Mouse (Mus musculus) intestine, embryonic 15.5 days (tissue): ENCODE data around the gene Shpk. TPM values are rescaled to one million over a fixed set of nuclear protein-coding genes. Genes with fewer than 3 reads are reported as not detected.
A peak's percentile ranks its signal among the peaks of the same experiment; 100 is the strongest.

Experiments used
- ATAC-seq: fragments of 200-750 bp; cut with Nextera tagmentation; 2 replicates; pipeline ENCODE4 v1.8.0; 2017; ENCODE audit warnings: moderate TSS enrichment, moderate library complexity
- H3K27ac ChIP-seq: fragments of 300-500 bp; sonication (generic); 2 replicates; pipeline ENCODE4 v1.5.1; 2015; ENCODE audit warnings: mild to moderate bottlenecking, inconsistent platforms
- H3K27me3 ChIP-seq: fragments of 300-500 bp; sonication (generic); replicated peaks from 2 replicates; pipeline ENCODE4 v1.6.1; 2015; ENCODE audit warnings: inconsistent platforms
- H3K36me3 ChIP-seq: fragments of 300-500 bp; sonication (generic); 2 replicates; pipeline ENCODE4 v1.6.1; 2015; ENCODE audit warnings: inconsistent platforms
- H3K4me1 ChIP-seq: fragments of 300-500 bp; sonication (generic); replicated peaks from 2 replicates; pipeline ENCODE4 v1.6.1; 2015; ENCODE audit warnings: inconsistent platforms
- H3K4me2 ChIP-seq: fragments of 300-500 bp; sonication (generic); replicated peaks from 2 replicates; pipeline ENCODE4 v1.6.1; 2015; ENCODE audit warnings: mild to moderate bottlenecking, inconsistent platforms
- H3K4me3 ChIP-seq: fragments of 300-500 bp; sonication (generic); replicated peaks from 2 replicates; pipeline ENCODE4 v1.5.1; 2015; ENCODE audit warnings: inconsistent platforms
- H3K9ac ChIP-seq: fragments of 300-500 bp; sonication (generic); 2 replicates; pipeline ENCODE4 v1.6.1; 2015; ENCODE audit warnings: inconsistent platforms
- H3K9me3 ChIP-seq: fragments of 300-500 bp; sonication (generic); 2 replicates; pipeline ENCODE4 v1.6.1; 2016; ENCODE audit warnings: inconsistent platforms
- WGBS: fragments of 180-500 bp; shearing (Covaris S2); methylation state at CpG from one replicate; pipeline ENCODE4 v1.1.7; 2015; 5-methylcytosine and 5-hydroxymethylcytosine counted together
- polyA plus RNA-seq: library from polyadenylated mRNA; unstranded; fragments of >200 nt; fragmentation: Nextera tagmentation; extraction: Ambion mirVana; gene quantifications from 2 replicates; pipeline ENCODE4 v1.2.1, GENCODE M21; 2015

The Shpk gene
- polyA plus RNA-seq, 1 experiment from 2014 or later: 6.2 TPM

- H3K9ac ChIP-seq: no peak overlapping the region
- 36% methylated on average over 4 of the region's 4 CpGs for WGBS
- no peak overlapping the region for H3K4me2 ChIP-seq
- ATAC-seq: no peak
- no peaks in the 10 kb centered on the region for H3K36me3 ChIP-seq
- no peak overlapping the region for H3K4me3 ChIP-seq
- peaks cover 11% of the 10 kb centered on the region; the same call in 1 of the 2 replicates for H3K4me1 ChIP-seq
- no peak overlapping the region for H3K27ac ChIP-seq
- H3K27me3 ChIP-seq: no peaks in the 10 kb centered on the region
- no peaks in the 10 kb centered on the region for H3K9me3 ChIP-seq
Measured at GRCm38 (mm10) chr11:73201597-73201996, 2.3 kb downstream of the Shpk start.

GRCm38 (mm10) chr11:73203895-73204294 is 4.6 kb downstream of the Shpk start:
- Histone ChIP-seq H3K4me3 (no peak overlapping the region), H3K4me2 (no peak overlapping the region), H3K27ac (no peak overlapping the region), H3K27me3 (no peaks in the 10 kb centered on the region), H3K36me3 (no peaks in the 10 kb centered on the region), H3K9ac (no peak overlapping the region), H3K4me1 (peaks cover 5% of the 10 kb centered on the region; the same call in 1 of the 2 replicates), H3K9me3 (no peaks in the 10 kb centered on the region)
- ATAC-seq: no peak
- WGBS: 84% methylated on average over 8 of the region's 8 CpGs

GRCm38 (mm10) chr11:73205194-73205593 is 5.9 kb downstream of the Shpk start:
- H3K4me1 ChIP-seq: no peaks in the 10 kb centered on the region
- no peaks in the 10 kb centered on the region for H3K36me3 ChIP-seq
- no peak overlapping the region for H3K4me2 ChIP-seq
- H3K27ac ChIP-seq: no peak overlapping the region
- WGBS: 70% methylated on average over 7 of the region's 7 CpGs
- no peak overlapping the region for H3K9ac ChIP-seq
- H3K9me3 ChIP-seq: no peaks in the 10 kb centered on the region
- H3K27me3 ChIP-seq: no peaks in the 10 kb centered on the region
- no peak overlapping the region for H3K4me3 ChIP-seq
- no peak for ATAC-seq

GRCm38 (mm10) chr11:73207621-73208020 is 8.4 kb downstream of the Shpk start:
- no peaks in the 10 kb centered on the region for H3K4me1 ChIP-seq
- ATAC-seq: no peak
- 79% methylated on average over 2 of the region's 2 CpGs for WGBS

GRCm38 (mm10) chr11:73213956-73214355 is 14.7 kb downstream of the Shpk start:
- H3K27ac ChIP-seq: no peak overlapping the region
- no peak overlapping the region for H3K9ac ChIP-seq
- no peaks in the 10 kb centered on the region for H3K36me3 ChIP-seq
- no peak overlapping the region for H3K4me2 ChIP-seq
- no peaks in the 10 kb centered on the region for H3K4me1 ChIP-seq
- H3K9me3 ChIP-seq: no peaks in the 10 kb centered on the region
- H3K4me3 ChIP-seq: no peak overlapping the region
- no peak for ATAC-seq
- H3K27me3 ChIP-seq: no peaks in the 10 kb centered on the region
- WGBS: 79% methylated on average over 3 of the region's 3 CpGs

More at GRCm38 (mm10) chr11:73207621-73208020, 8.4 kb downstream of the Shpk start:
- no peaks in the 10 kb centered on the region for H3K27me3 ChIP-seq
- no peaks in the 10 kb centered on the region for H3K9me3 ChIP-seq
- H3K4me2 ChIP-seq: no peak overlapping the region
- no peak overlapping the region for H3K4me3 ChIP-seq
- H3K27ac ChIP-seq: no peak overlapping the region
- no peaks in the 10 kb centered on the region for H3K36me3 ChIP-seq
- no peak overlapping the region for H3K9ac ChIP-seq

- WGBS: 64% methylated on average over 2 of the region's 2 CpGs
- ATAC-seq: no peak
- H3K9me3 ChIP-seq: no peaks in the 10 kb centered on the region
- no peaks in the 10 kb centered on the region for H3K27me3 ChIP-seq
- no peak overlapping the region for H3K27ac ChIP-seq
- no peak overlapping the region for H3K4me3 ChIP-seq
- H3K9ac ChIP-seq: no peak overlapping the region
- H3K4me1 ChIP-seq: no peaks in the 10 kb centered on the region
- H3K36me3 ChIP-seq: no peaks in the 10 kb centered on the region
- no peak overlapping the region for H3K4me2 ChIP-seq
Measured at GRCm38 (mm10) chr11:73219671-73220070, 20.4 kb downstream of the Shpk start.

GRCm38 (mm10) chr11:73220651-73221050 is 21.4 kb downstream of the Shpk start:
- no peaks in the 10 kb centered on the region for H3K36me3 ChIP-seq
- H3K4me2 ChIP-seq: no peak overlapping the region
- no peaks in the 10 kb centered on the region for H3K4me1 ChIP-seq
- no peak overlapping the region for H3K27ac ChIP-seq
- no peaks in the 10 kb centered on the region for H3K27me3 ChIP-seq
- H3K9ac ChIP-seq: no peak overlapping the region
- no peak for ATAC-seq
- H3K4me3 ChIP-seq: no peak overlapping the region
- 89% methylated on average over 1 of the region's 1 CpGs for WGBS
- no peaks in the 10 kb centered on the region for H3K9me3 ChIP-seq

GRCm38 (mm10) chr11:73222846-73223245 is 23.6 kb downstream of the Shpk start:
- no peak overlapping the region for H3K4me2 ChIP-seq
- H3K9ac ChIP-seq: no peak overlapping the region
- ATAC-seq: no peak
- H3K4me1 ChIP-seq: no peaks in the 10 kb centered on the region
- no peak overlapping the region for H3K27ac ChIP-seq
- H3K4me3 ChIP-seq: no peak overlapping the region
- no peaks in the 10 kb centered on the region for H3K9me3 ChIP-seq
- no peaks in the 10 kb centered on the region for H3K27me3 ChIP-seq
- WGBS: 27% methylated on average over 5 of the region's 5 CpGs
- no peaks in the 10 kb centered on the region for H3K36me3 ChIP-seq

GRCm38 (mm10) chr11:73223966-73224365 is 24.7 kb downstream of the Shpk start:
- Histone ChIP-seq H3K36me3 (no peaks in the 10 kb centered on the region), H3K9ac (no peak overlapping the region), H3K4me3 (no peak overlapping the region), H3K9me3 (no peaks in the 10 kb centered on the region), H3K4me1 (no peaks in the 10 kb centered on the region), H3K27me3 (no peaks in the 10 kb centered on the region), H3K4me2 (no peak overlapping the region), H3K27ac (no peak overlapping the region)
- ATAC-seq: 0 out of 2 replicates have a peak, but pooled peaks have one; percentile 31
- 77% methylated on average over 2 of the region's 2 CpGs for WGBS

- no peak overlapping the region for H3K4me2 ChIP-seq
- 88% methylated on average over 6 of the region's 6 CpGs for WGBS
- no peak overlapping the region for H3K4me3 ChIP-seq
- no peak overlapping the region for H3K27ac ChIP-seq
- H3K9ac ChIP-seq: no peak overlapping the region
- no peaks in the 10 kb centered on the region for H3K4me1 ChIP-seq
- H3K36me3 ChIP-seq: no peaks in the 10 kb centered on the region
- no peak for ATAC-seq
- no peaks in the 10 kb centered on the region for H3K27me3 ChIP-seq
- H3K9me3 ChIP-seq: no peaks in the 10 kb centered on the region
Measured at GRCm38 (mm10) chr11:73225856-73226255, 26.6 kb downstream of the Shpk start.

GRCm38 (mm10) chr11:73228881-73229280 is 29.6 kb downstream of the Shpk start:
- H3K27ac ChIP-seq: no peak overlapping the region
- H3K27me3 ChIP-seq: no peaks in the 10 kb centered on the region
- no peak overlapping the region for H3K4me3 ChIP-seq
- no peak for ATAC-seq
- H3K4me2 ChIP-seq: no peak overlapping the region
- no peak overlapping the region for H3K9ac ChIP-seq
- H3K4me1 ChIP-seq: no peaks in the 10 kb centered on the region
- H3K9me3 ChIP-seq: no peaks in the 10 kb centered on the region
- 83% methylated on average over 5 of the region's 5 CpGs for WGBS
- no peaks in the 10 kb centered on the region for H3K36me3 ChIP-seq

- no peak overlapping the region for H3K4me3 ChIP-seq
- no peaks in the 10 kb centered on the region for H3K9me3 ChIP-seq
- 89% methylated on average over 5 of the region's 5 CpGs for WGBS
- H3K4me1 ChIP-seq: no peaks in the 10 kb centered on the region
- no peak for ATAC-seq
- no peaks in the 10 kb centered on the region for H3K27me3 ChIP-seq
- no peaks in the 10 kb centered on the region for H3K36me3 ChIP-seq
- no peak overlapping the region for H3K9ac ChIP-seq
- H3K4me2 ChIP-seq: no peak overlapping the region
- no peak overlapping the region for H3K27ac ChIP-seq
Measured at GRCm38 (mm10) chr11:73230081-73230480, 30.8 kb downstream of the Shpk start.

GRCm38 (mm10) chr11:73232513-73232912 is 33.3 kb downstream of the Shpk start:
- H3K4me2 ChIP-seq: no peak overlapping the region
- H3K27me3 ChIP-seq: no peaks in the 10 kb centered on the region
- H3K27ac ChIP-seq: no peak overlapping the region
- H3K36me3 ChIP-seq: no peaks in the 10 kb centered on the region
- H3K4me3 ChIP-seq: no peak overlapping the region
- no peak for ATAC-seq
- no peak overlapping the region for H3K9ac ChIP-seq
- no peaks in the 10 kb centered on the region for H3K9me3 ChIP-seq
- WGBS: 64% methylated on average over 2 of the region's 2 CpGs
- peaks cover 4% of the 10 kb centered on the region; the same call in 1 of the 2 replicates for H3K4me1 ChIP-seq
